Mouse (Mus musculus) brain, embryonic 14.5 days (tissue): Measurements from ENCODE around the gene Gpx8.

ENCODE experiments used
- CTCF ChIP-seq: fragments of 200-500 bp; IDR thresholded peaks from 2 replicates; pipeline ENCODE4 v1.5.1; 2012; ENCODE audit warnings: inconsistent platforms, mild to moderate bottlenecking, moderate library complexity, borderline replicate concordance; ENCODE audit not compliant: insufficient read depth, insufficient read length; ENCODE audit errors: extremely low read depth
- POLR2A ChIP-seq: fragments of 200-500 bp; IDR thresholded peaks from 2 replicates; pipeline ENCODE4 v1.6.1; 2012; ENCODE audit warnings: mild to moderate bottlenecking, inconsistent platforms, borderline replicate concordance; ENCODE audit not compliant: poor library complexity, insufficient read depth, insufficient read length, severe bottlenecking; ENCODE audit errors: extremely low read depth

DNA sequence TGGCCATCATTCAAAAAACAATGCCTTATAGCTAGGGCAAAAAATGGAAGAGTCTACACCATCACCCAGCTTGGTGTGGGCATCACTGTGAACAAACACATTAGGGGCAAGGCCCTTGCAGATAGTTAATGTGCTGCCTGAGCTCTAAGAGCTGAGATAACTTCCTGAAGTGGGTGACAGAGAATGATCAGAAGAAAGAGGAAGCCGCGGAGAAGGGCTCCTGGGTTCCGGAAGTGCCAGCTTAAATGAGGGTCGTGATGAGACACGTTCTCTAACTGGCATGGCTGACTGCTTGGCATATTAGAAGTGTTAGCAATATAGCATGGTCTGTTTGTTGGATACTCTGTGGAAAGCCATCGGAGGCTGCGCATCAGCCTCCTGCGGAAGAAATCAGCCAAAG, 8.0 kb upstream of the Gpx8 start:
- TF ChIP-seq CTCF (no peak), POLR2A (no peak)
